Mouse (Mus musculus) heart, embryonic 12.5 days (tissue): ENCODE results near the gene Hspe1. TPM values are rescaled to one million over a fixed set of nuclear protein-coding genes. Genes with fewer than 3 reads are reported as not detected.

ENCODE experiments used
- ATAC-seq: fragments of 200-750 bp; cut with Nextera tagmentation; 2 replicates; pipeline ENCODE4 v1.8.0; 2017; ENCODE audit warnings: moderate TSS enrichment, moderate library complexity; ENCODE audit not compliant: insufficient number of reproducible peaks, low FRiP score
- H3K27ac ChIP-seq: fragments of 300-500 bp; sonication (generic); 2 replicates; pipeline ENCODE4 v1.5.1; 2016; ENCODE audit warnings: mild to moderate bottlenecking, moderate library complexity; ENCODE audit not compliant: poor library complexity, severe bottlenecking
- H3K27me3 ChIP-seq: fragments of 300-500 bp; sonication (generic); replicated peaks from 2 replicates; pipeline ENCODE4 v1.6.1; 2016; ENCODE audit warnings: mild to moderate bottlenecking, moderate library complexity
- H3K36me3 ChIP-seq: fragments of 300-500 bp; sonication (generic); 2 replicates; pipeline ENCODE4 v1.6.1; 2016; ENCODE audit warnings: mild to moderate bottlenecking, moderate library complexity
- H3K4me1 ChIP-seq: fragments of 300-500 bp; sonication (generic); replicated peaks from 2 replicates; pipeline ENCODE4 v1.6.1; 2016; ENCODE audit warnings: mild to moderate bottlenecking
- H3K4me2 ChIP-seq: fragments of 300-500 bp; sonication (generic); 2 replicates; pipeline ENCODE4 v1.6.1; 2016; ENCODE audit warnings: mild to moderate bottlenecking, moderate library complexity
- H3K4me3 ChIP-seq: fragments of 300-500 bp; sonication (generic); 2 replicates; pipeline ENCODE4 v1.5.1; 2016; ENCODE audit warnings: mild to moderate bottlenecking
- H3K9ac ChIP-seq: fragments of 300-500 bp; sonication (generic); 2 replicates; pipeline ENCODE4 v1.6.1; 2016; ENCODE audit warnings: mild to moderate bottlenecking, moderate library complexity
- H3K9me3 ChIP-seq: fragments of 300-500 bp; sonication (generic); replicated peaks from 2 replicates; pipeline ENCODE4 v1.6.1; 2016; ENCODE audit warnings: mild to moderate bottlenecking, moderate library complexity
- WGBS: fragments of 180-500 bp; shearing (Covaris S2); methylation state at CpG from one replicate; pipeline ENCODE4 v1.1.7; 2016; 5-methylcytosine and 5-hydroxymethylcytosine counted together
- polyA plus RNA-seq: library from polyadenylated mRNA; unstranded; fragments of >200 nt; fragmentation: Nextera tagmentation; extraction: Ambion mirVana; gene quantifications from 2 replicates; pipeline ENCODE4 v1.2.1, GENCODE M21; 2016

Hspe1 gene
- polyA plus RNA-seq, 1 experiment from 2014 or later = 427 TPM

DNA sequence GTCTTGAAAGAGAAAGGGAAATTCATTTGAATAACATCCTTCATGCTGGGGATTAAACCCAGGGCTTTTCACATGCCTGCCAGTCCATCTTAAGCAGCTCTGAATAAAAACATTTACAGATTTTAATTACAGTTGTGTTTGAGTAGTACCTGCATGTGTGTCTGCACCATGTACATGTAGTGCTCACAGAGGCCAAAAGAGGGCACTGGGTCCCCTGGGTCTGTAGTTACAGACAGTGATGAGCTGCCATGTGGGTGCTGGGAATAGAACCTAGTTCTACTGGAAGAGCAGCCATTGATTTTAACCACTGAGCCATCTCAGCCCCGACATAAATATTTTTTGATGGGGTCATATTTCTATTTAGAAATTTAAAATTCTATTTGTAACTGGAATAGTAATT, 47.9 kb downstream of the Hspe1 start:
- Histone ChIP-seq H3K4me2 (no peak overlapping the region), H3K36me3 (peaks cover 31% of the 10 kb centered on the region), H3K9ac (no peak overlapping the region), H3K9me3 (no peaks in the 10 kb centered on the region), H3K27ac (no peak overlapping the region), H3K4me3 (no peak overlapping the region), H3K27me3 (no peaks in the 10 kb centered on the region), H3K4me1 (peaks cover 11% of the 10 kb centered on the region)
- WGBS = 100% methylated on average over 1 of the region's 1 CpGs
- ATAC-seq = no peak

Other genes with a start within 250 kb of the Hspe1 start
- 11.0 and 11.7 TPM in 2 replicates for gene Ankrd44, start 161.7 kb upstream of the Hspe1 start, polyA plus RNA-seq
- gene Sf3b1, start 60.7 kb upstream of the Hspe1 start, polyA plus RNA-seq = 208 and 217 TPM in 2 replicates
- gene Coq10b, start 35.4 kb upstream of the Hspe1 start, polyA plus RNA-seq = 23.1 and 25.3 TPM in 2 replicates
- gene Hspd1, start 111 bp downstream of the Hspe1 start, polyA plus RNA-seq = 562 and 569 TPM in 2 replicates
- 104 and 110 TPM in 2 replicates for gene Mob4, start 43.1 kb downstream of the Hspe1 start, polyA plus RNA-seq
- gene Rftn2, start 138.7 kb downstream of the Hspe1 start, polyA plus RNA-seq = 6.5 and 6.8 TPM in 2 replicates
- 4.0 and 4.1 TPM in 2 replicates for gene Mars2, start 149.0 kb downstream of the Hspe1 start, polyA plus RNA-seq